Mouse (Mus musculus) hindbrain, embryonic 15.5 days (tissue): Measurements from ENCODE around the gene Zdhhc22. TPM values are rescaled to one million over a fixed set of nuclear protein-coding genes. Genes with fewer than 3 reads are reported as not detected.

ENCODE experiments used
- ATAC-seq: fragments of 200-750 bp; cut with Nextera tagmentation; 2 replicates; pipeline ENCODE4 v1.8.0; 2017; ENCODE audit warnings: low read depth, moderate number of reproducible peaks, moderate TSS enrichment; ENCODE audit not compliant: low FRiP score
- H3K27ac ChIP-seq: fragments of 300-500 bp; sonication (generic); replicated peaks from 2 replicates; pipeline ENCODE4 v1.5.1; 2015; ENCODE audit warnings: mild to moderate bottlenecking, inconsistent platforms
- H3K27me3 ChIP-seq: fragments of 300-500 bp; sonication (generic); 2 replicates; pipeline ENCODE4 v1.6.1; 2015; ENCODE audit warnings: control low read depth, inconsistent platforms
- H3K36me3 ChIP-seq: fragments of 300-500 bp; sonication (generic); 2 replicates; pipeline ENCODE4 v1.6.1; 2015; ENCODE audit warnings: control low read depth, inconsistent platforms
- H3K4me1 ChIP-seq: fragments of 300-500 bp; sonication (generic); replicated peaks from 2 replicates; pipeline ENCODE4 v1.6.1; 2015; ENCODE audit warnings: control low read depth, inconsistent platforms
- H3K4me2 ChIP-seq: fragments of 300-500 bp; sonication (generic); 2 replicates; pipeline ENCODE4 v1.6.1; 2015; ENCODE audit warnings: moderate library complexity, mild to moderate bottlenecking, inconsistent platforms
- H3K4me3 ChIP-seq: fragments of 300-500 bp; sonication (generic); 2 replicates; pipeline ENCODE4 v1.5.1; 2015; ENCODE audit warnings: mild to moderate bottlenecking, inconsistent platforms
- H3K9ac ChIP-seq: fragments of 300-500 bp; sonication (generic); 2 replicates; pipeline ENCODE4 v1.6.1; 2015; ENCODE audit warnings: inconsistent platforms
- H3K9me3 ChIP-seq: fragments of 300-500 bp; sonication (generic); 2 replicates; pipeline ENCODE4 v1.6.1; 2016; ENCODE audit warnings: control low read depth, inconsistent platforms
- WGBS: fragments of 180-500 bp; shearing (Covaris S2); methylation state at CpG from one replicate; pipeline ENCODE4 v1.1.7; 2015; 5-methylcytosine and 5-hydroxymethylcytosine counted together
- polyA plus RNA-seq: library from polyadenylated mRNA; unstranded; fragments of >200 nt; fragmentation: Nextera tagmentation; extraction: Ambion mirVana; gene quantifications from 2 replicates; pipeline ENCODE4 v1.2.1, GENCODE M21; 2015

Gene Zdhhc22
- polyA plus RNA-seq = 21.8 and 22.0 TPM in 2 replicates

- no peaks in the 10 kb centered on the region for H3K9me3 ChIP-seq
- H3K27ac ChIP-seq = peak within 1 kb of the TSS; percentile 65
- peaks cover 42% of the 10 kb centered on the region for H3K4me1 ChIP-seq
- ATAC-seq = peak; percentile 72
- peaks cover 17% of the 10 kb centered on the region; the same call in 1 of the 2 replicates for H3K27me3 ChIP-seq
- 2% methylated on average over 51 of the region's 68 CpGs for WGBS
- H3K9ac ChIP-seq = peak within 1 kb of the TSS; percentile 72
- peak within 1 kb of the TSS; percentile 88 for H3K4me2 ChIP-seq
- peak within 1 kb of the TSS; percentile 69 for H3K4me3 ChIP-seq
- H3K36me3 ChIP-seq = no peaks in the 10 kb centered on the region
These were observed at the start of gene Zdhhc22 for GRCm38 (mm10) chr12:86989890-86990754. Zdhhc22 (minus strand) TSS chr12:86990430.

GRCm38 (mm10) chr12:87036631-87037030 is 46.4 kb upstream of the Zdhhc22 start:
- Histone ChIP-seq H3K9me3 (no peaks in the 10 kb centered on the region), H3K4me2 (no peak overlapping the region), H3K4me3 (no peak overlapping the region), H3K9ac (no peak overlapping the region), H3K27ac (no peak overlapping the region), H3K4me1 (no peaks in the 10 kb centered on the region), H3K36me3 (no peaks in the 10 kb centered on the region), H3K27me3 (no peaks in the 10 kb centered on the region)
- 92% methylated on average over 7 of the region's 7 CpGs for WGBS
- no peak for ATAC-seq

GRCm38 (mm10) chr12:87031163-87031763 is 41.0 kb upstream of the Zdhhc22 start:
- Histone ChIP-seq H3K36me3 (no peaks in the 10 kb centered on the region), H3K4me1 (peaks cover 22% of the 10 kb centered on the region), H3K27me3 (no peaks in the 10 kb centered on the region), H3K9ac (no peak overlapping the region), H3K4me3 (no peak overlapping the region), H3K9me3 (no peaks in the 10 kb centered on the region), H3K4me2 (no peak overlapping the region), H3K27ac (no peak overlapping the region)
- WGBS = 73% methylated on average over 5 of the region's 5 CpGs
- ATAC-seq = no peak

GRCm38 (mm10) chr12:87029251-87029976 is 39.2 kb upstream of the Zdhhc22 start:
- Histone ChIP-seq H3K4me1 (peaks cover 23% of the 10 kb centered on the region), H3K27me3 (no peaks in the 10 kb centered on the region), H3K4me3 (no peak overlapping the region), H3K36me3 (no peaks in the 10 kb centered on the region), H3K27ac (no peak overlapping the region), H3K9me3 (no peaks in the 10 kb centered on the region), H3K4me2 (no peak overlapping the region), H3K9ac (no peak overlapping the region)
- no peak for ATAC-seq
- WGBS = 66% methylated on average over 5 of the region's 5 CpGs

- Histone ChIP-seq H3K9ac (no peak overlapping the region), H3K9me3 (no peaks in the 10 kb centered on the region), H3K36me3 (no peaks in the 10 kb centered on the region), H3K4me1 (peaks cover 23% of the 10 kb centered on the region), H3K27me3 (no peaks in the 10 kb centered on the region), H3K4me3 (peak overlapping the region; percentile 59), H3K27ac (no peak overlapping the region), H3K4me2 (peak overlapping the region; percentile 74)
- 79% methylated on average over 2 of the region's 2 CpGs for WGBS
- ATAC-seq = no peak
These were observed 37.8 kb upstream of the Zdhhc22 start for GRCm38 (mm10) chr12:87028068-87028467.

- Histone ChIP-seq H3K4me2 (peak overlapping the region; percentile 74), H3K4me1 (peaks cover 23% of the 10 kb centered on the region), H3K27me3 (no peaks in the 10 kb centered on the region), H3K9ac (0 out of 2 replicates have a peak overlapping the region, but pooled peaks have one; percentile 23), H3K4me3 (peak overlapping the region; percentile 59), H3K9me3 (no peaks in the 10 kb centered on the region), H3K36me3 (no peaks in the 10 kb centered on the region), H3K27ac (no peak overlapping the region)
- 43% methylated on average over 5 of the region's 5 CpGs for WGBS
- ATAC-seq = 0 out of 2 replicates have a peak, but pooled peaks have one; percentile 17
These were observed 37.2 kb upstream of the Zdhhc22 start for GRCm38 (mm10) chr12:87027391-87027790.

GRCm38 (mm10) chr12:87026871-87027240 is 36.6 kb upstream of the Zdhhc22 start:
- no peaks in the 10 kb centered on the region for H3K36me3 ChIP-seq
- H3K4me1 ChIP-seq = peaks cover 23% of the 10 kb centered on the region
- 12% methylated on average over 8 of the region's 8 CpGs for WGBS
- no peaks in the 10 kb centered on the region for H3K9me3 ChIP-seq
- no peaks in the 10 kb centered on the region for H3K27me3 ChIP-seq
- H3K27ac ChIP-seq = peak overlapping the region; percentile 90
- peak overlapping the region; percentile 59 for H3K4me3 ChIP-seq
- ATAC-seq = no peak; the same call in 1 of the 2 replicates
- peak overlapping the region; percentile 76 for H3K9ac ChIP-seq
- H3K4me2 ChIP-seq = peak overlapping the region; percentile 74

- peak overlapping the region; percentile 74 for H3K4me2 ChIP-seq
- H3K4me1 ChIP-seq = peaks cover 23% of the 10 kb centered on the region
- H3K9me3 ChIP-seq = no peaks in the 10 kb centered on the region
- WGBS = 3% methylated on average over 30 of the region's 30 CpGs
- H3K27me3 ChIP-seq = no peaks in the 10 kb centered on the region
- ATAC-seq = peak; percentile 82
- H3K9ac ChIP-seq = peak overlapping the region; percentile 76
- peak overlapping the region; percentile 59 for H3K4me3 ChIP-seq
- H3K27ac ChIP-seq = peak overlapping the region; percentile 90
- no peaks in the 10 kb centered on the region for H3K36me3 ChIP-seq
These were observed 36.1 kb upstream of the Zdhhc22 start for GRCm38 (mm10) chr12:87026109-87026870.

- Histone ChIP-seq H3K4me1 (peaks cover 23% of the 10 kb centered on the region), H3K36me3 (no peaks in the 10 kb centered on the region), H3K27me3 (no peaks in the 10 kb centered on the region), H3K27ac (no peak overlapping the region), H3K9ac (no peak overlapping the region), H3K9me3 (no peaks in the 10 kb centered on the region), H3K4me3 (no peak overlapping the region), H3K4me2 (no peak overlapping the region)
- 78% methylated on average over 3 of the region's 3 CpGs for WGBS
- ATAC-seq = no peak
These were observed 33.2 kb upstream of the Zdhhc22 start for GRCm38 (mm10) chr12:87023456-87023855.

- Histone ChIP-seq H3K9me3 (no peaks in the 10 kb centered on the region), H3K27ac (no peak overlapping the region), H3K4me2 (no peak overlapping the region), H3K36me3 (no peaks in the 10 kb centered on the region), H3K9ac (no peak overlapping the region), H3K4me3 (no peak overlapping the region), H3K27me3 (no peaks in the 10 kb centered on the region), H3K4me1 (peaks cover 8% of the 10 kb centered on the region; the same call in 1 of the 2 replicates)
- 89% methylated on average over 2 of the region's 2 CpGs for WGBS
- ATAC-seq = no peak
These were observed 31.8 kb upstream of the Zdhhc22 start for GRCm38 (mm10) chr12:87022006-87022405.

- no peak for ATAC-seq
- H3K36me3 ChIP-seq = no peaks in the 10 kb centered on the region
- H3K27ac ChIP-seq = no peak within 1 kb of the TSS
- H3K4me2 ChIP-seq = no peak within 1 kb of the TSS
- H3K9ac ChIP-seq = no peak within 1 kb of the TSS
- H3K4me1 ChIP-seq = no peaks in the 10 kb centered on the region
- no peaks in the 10 kb centered on the region for H3K9me3 ChIP-seq
- 84% methylated on average over 6 of the region's 6 CpGs for WGBS
- H3K27me3 ChIP-seq = no peaks in the 10 kb centered on the region
- no peak within 1 kb of the TSS for H3K4me3 ChIP-seq
These were observed 30.8 kb upstream of the Zdhhc22 start, which contains the start of gene Tmem63c for GRCm38 (mm10) chr12:87021040-87021439. Tmem63c (plus strand) TSS chr12:87021340.
